Mouse (Mus musculus) heart, postnatal 0 days (tissue): Measurements from ENCODE around the gene Snip1. TPM values are rescaled to one million over a fixed set of nuclear protein-coding genes. Genes with fewer than 3 reads are reported as not detected.

Source experiments
- ATAC-seq: fragments of 200-750 bp; cut with Nextera tagmentation; 2 replicates; pipeline ENCODE4 v1.8.0; 2017; ENCODE audit warnings: low read depth, moderate number of reproducible peaks, moderate library complexity; ENCODE audit not compliant: insufficient read depth
- DNase-seq: peaks from one replicate; pipeline ENCODE4 v3.0.0-alpha.2; 2016; ENCODE audit warnings: low spot score
- H3K27ac ChIP-seq: fragments of 300-500 bp; sonication (generic); 2 replicates; pipeline ENCODE4 v1.5.1; 2014; ENCODE audit warnings: low read depth, mild to moderate bottlenecking
- H3K27me3 ChIP-seq: fragments of 300-500 bp; sonication (generic); 2 replicates; pipeline ENCODE4 v1.6.1; 2014; ENCODE audit warnings: low read length, mixed read lengths; ENCODE audit not compliant: control insufficient read depth, insufficient read depth
- H3K36me3 ChIP-seq: fragments of 300-500 bp; sonication (generic); replicated peaks from 2 replicates; pipeline ENCODE4 v1.6.1; 2014; ENCODE audit warnings: low read length, mixed read lengths; ENCODE audit not compliant: control insufficient read depth, insufficient read depth
- H3K4me1 ChIP-seq: fragments of 300-500 bp; sonication (generic); 2 replicates; pipeline ENCODE4 v1.6.1; 2014; ENCODE audit warnings: antibody characterized with exemption; ENCODE audit not compliant: control insufficient read depth, insufficient read depth
- H3K4me2 ChIP-seq: fragments of 300-500 bp; sonication (generic); 2 replicates; pipeline ENCODE4 v1.6.1; 2014; ENCODE audit warnings: low read depth, mild to moderate bottlenecking, low read length, moderate library complexity
- H3K4me3 ChIP-seq: fragments of 300-500 bp; sonication (generic); 2 replicates; pipeline ENCODE4 v1.5.1; 2014; ENCODE audit warnings: low read depth, low read length
- H3K9ac ChIP-seq: fragments of 300-500 bp; sonication (generic); replicated peaks from 2 replicates; pipeline ENCODE4 v1.6.1; 2014; ENCODE audit warnings: low read depth, low read length, mixed read lengths
- H3K9me3 ChIP-seq: fragments of 300-500 bp; sonication (generic); replicated peaks from 2 replicates; pipeline ENCODE4 v1.6.1; 2016; ENCODE audit warnings: low read length; ENCODE audit not compliant: control insufficient read depth
- CTCF ChIP-seq: IDR thresholded peaks from 2 replicates; pipeline ENCODE4 v1.5.1; 2016; ENCODE audit warnings: antibody characterized with exemption, control low read depth, low read depth
- EP300 ChIP-seq: IDR thresholded peaks from 2 replicates; pipeline ENCODE4 v1.6.1; 2016; ENCODE audit warnings: antibody characterized with exemption, low read depth
- WGBS: fragments of 180-500 bp; shearing (Covaris S2); extraction: QIAGEN DNeasy Blood & Tissue Kit; methylation state at CpG from one replicate; pipeline ENCODE4 v1.1.7; 2014; 5-methylcytosine and 5-hydroxymethylcytosine counted together
- polyA plus RNA-seq: library from polyadenylated mRNA; unstranded; fragments of >200 nt; fragmentation: Nextera tagmentation; extraction: Ambion mirVana; gene quantifications from 2 replicates; pipeline ENCODE4 v1.2.1, GENCODE M21; 2015
- total RNA-seq: library from RNA; depleted of rRNA; stranded (reverse); fragments of >200 nt; gene quantifications from 2 replicates; pipeline ENCODE4 v1.2.3, GENCODE M21; 2014; ENCODE audit warnings: low replicate concordance

Snip1 gene
- total and polyA plus RNA-seq, 2 experiments from 2014 or later = 9.9 to 29.2 TPM

- Histone ChIP-seq H3K27ac (no peak overlapping the region), H3K36me3 (peaks cover 7% of the 10 kb centered on the region; the same call in 1 of the 2 replicates), H3K4me2 (no peak overlapping the region), H3K9me3 (no peaks in the 10 kb centered on the region), H3K4me3 (no peak overlapping the region), H3K27me3 (no peaks in the 10 kb centered on the region), H3K4me1 (peaks cover 10% of the 10 kb centered on the region), H3K9ac (no peak overlapping the region)
- 60% methylated on average over 8 of the region's 8 CpGs for WGBS
- DNase-seq = no peak
- TF ChIP-seq EP300 = no peak
- no peak for TF ChIP-seq CTCF
- no peak for ATAC-seq
Observed at GRCm38 (mm10) chr4:125063829-125064228, 2.6 kb upstream of the Snip1 start.

GRCm38 (mm10) chr4:125065517-125066307 lies 760 bp upstream of the Snip1 start, which contains the start of gene Dnali1:
Dnali1 (minus strand) TSS chr4:125065703.
- Histone ChIP-seq H3K36me3 (peaks cover 24% of the 10 kb centered on the region), H3K4me2 (peak within 1 kb of the TSS; percentile 93), H3K9me3 (no peaks in the 10 kb centered on the region), H3K4me1 (peaks cover 9% of the 10 kb centered on the region), H3K27ac (peak within 1 kb of the TSS; percentile 70), H3K9ac (peak within 1 kb of the TSS; percentile 88), H3K4me3 (peak within 1 kb of the TSS; percentile 88), H3K27me3 (no peaks in the 10 kb centered on the region)
- ATAC-seq (peak; percentile 21; the same call in 1 of the 2 replicates), DNase-seq (peak; percentile 26)
- TF ChIP-seq EP300 (no peak), CTCF (no peak)
- 2% methylated on average over 26 of the region's 26 CpGs for WGBS

DNA sequence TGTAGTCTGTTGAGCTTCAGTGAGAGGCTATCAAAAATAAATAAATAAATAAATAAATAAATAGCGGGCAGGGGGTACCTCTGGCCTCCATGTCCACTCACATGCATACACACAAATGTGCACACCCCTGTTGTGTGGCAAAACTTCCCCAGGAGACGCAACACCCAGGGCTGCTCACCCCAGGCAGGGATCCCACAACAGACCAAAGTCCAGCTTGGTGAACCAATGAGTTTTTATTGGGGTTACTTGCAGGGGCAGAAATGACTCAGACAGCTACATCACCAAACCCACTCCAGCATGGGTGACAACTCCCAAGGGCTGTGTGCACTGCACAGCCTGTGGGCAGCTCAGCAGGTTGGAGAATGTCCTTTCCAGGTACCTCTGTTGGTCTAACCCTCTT lies 11.2 kb downstream of the Snip1 start:
- Histone ChIP-seq H3K27ac (no peak overlapping the region), H3K4me3 (no peak overlapping the region), H3K9me3 (no peaks in the 10 kb centered on the region), H3K9ac (no peak overlapping the region), H3K36me3 (peaks cover 33% of the 10 kb centered on the region), H3K27me3 (no peaks in the 10 kb centered on the region), H3K4me1 (no peaks in the 10 kb centered on the region), H3K4me2 (no peak overlapping the region)
- 82% methylated on average over 2 of the region's 2 CpGs for WGBS
- DNase-seq = no peak
- no peak for ATAC-seq
- TF ChIP-seq EP300 (no peak), CTCF (no peak)

DNA sequence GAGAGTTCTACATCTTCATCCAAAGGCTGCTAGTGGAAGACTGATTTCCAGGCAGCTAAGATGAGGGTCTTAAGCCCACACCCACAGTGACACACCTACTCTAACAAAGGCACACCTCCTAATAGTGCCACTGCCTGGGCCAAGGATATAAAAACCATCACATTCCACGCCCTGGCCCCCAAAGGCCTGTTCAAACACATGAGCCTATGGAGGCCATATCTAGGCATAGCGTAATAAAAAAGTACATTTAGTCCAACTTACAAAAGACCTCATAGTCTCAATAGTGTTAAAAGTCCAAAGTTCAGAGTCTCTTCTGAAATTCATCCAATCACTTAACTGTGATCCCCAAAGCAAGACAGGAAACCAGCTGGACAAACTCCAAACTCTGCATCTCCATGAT lies 12.2 kb downstream of the Snip1 start:
- TF ChIP-seq EP300 (no peak), CTCF (no peak)
- H3K36me3 ChIP-seq = peaks cover 23% of the 10 kb centered on the region

GRCm38 (mm10) chr4:125084403-125085345 lies 18.2 kb downstream of the Snip1 start, which contains the start of gene Meaf6:
Meaf6 (plus strand) TSS chr4:125085134.
- Histone ChIP-seq H3K27me3 (no peaks in the 10 kb centered on the region), H3K4me3 (peak within 1 kb of the TSS; percentile 80), H3K4me1 (peaks cover 12% of the 10 kb centered on the region), H3K4me2 (peak within 1 kb of the TSS; percentile 95), H3K9me3 (no peaks in the 10 kb centered on the region), H3K27ac (peak within 1 kb of the TSS; percentile 97), H3K36me3 (peaks cover 16% of the 10 kb centered on the region), H3K9ac (peak within 1 kb of the TSS; percentile 72)
- ATAC-seq = peak; percentile 92
- DNase-seq = peak; percentile 80
- TF ChIP-seq EP300 (no peak), CTCF (peak; percentile 61)
- WGBS = 2% methylated on average over 60 of the region's 63 CpGs

More for the DNA sequence above, 12.2 kb downstream of the Snip1 start:
- no peak overlapping the region for H3K27ac ChIP-seq
- ATAC-seq (no peak), DNase-seq (no peak)
- H3K4me2 ChIP-seq = no peak overlapping the region
- H3K9me3 ChIP-seq = no peaks in the 10 kb centered on the region
- no peak overlapping the region for H3K4me3 ChIP-seq
- no peaks in the 10 kb centered on the region for H3K4me1 ChIP-seq
- WGBS = 93% methylated on average over 2 of the region's 2 CpGs
- no peak overlapping the region for H3K9ac ChIP-seq
- H3K27me3 ChIP-seq = no peaks in the 10 kb centered on the region
